Mouse (Mus musculus) mouse embryonic stem cell (cell line): Measurements from ENCODE around the gene Rpl14.

Experiments
- in situ Hi-C, 2 experiments: fragments of 300-500 bp; cut with MboI; formaldehyde crosslinking; loops; 1 replicate in 1 of 2; 3 replicates in 1 of 2; pipeline ENCODE4 v1.14.3; 2019 to 2020; ENCODE audit warnings: low sequenced_read_pairs in 2 of 2, low pct_unique_long_range_greater_than_20kb in 1 of 2, mixed read lengths in 1 of 2; ENCODE audit not compliant: unreplicated experiment in 1 of 2

Gene Rpl14

DNA sequence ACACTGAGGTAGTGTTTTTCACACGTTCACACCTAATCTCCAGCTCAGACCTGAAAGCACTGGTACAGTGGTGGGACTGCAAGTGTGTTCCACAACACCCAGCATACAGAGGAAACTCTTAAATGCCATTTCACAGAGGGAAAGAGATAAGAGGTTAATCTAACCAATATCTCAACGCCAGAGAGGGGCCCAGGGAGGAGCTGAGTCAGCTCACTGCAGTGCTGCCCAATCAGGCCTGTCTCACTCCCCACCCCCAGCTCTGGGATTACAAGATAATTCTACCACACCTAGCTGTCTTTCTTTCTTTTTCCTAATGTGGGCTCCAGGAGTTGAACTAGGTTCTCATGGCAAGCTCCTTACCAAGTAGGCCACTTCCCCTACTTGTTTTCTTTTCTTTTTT, 2.3 kb upstream of the Rpl14 start:
- in situ Hi-C loops, result loop anchor here in 1 of 2 experiments (10.0 kb wide), 1 partner anchor 54 kb away; no protein-coding TSS in a partner anchor

DNA sequence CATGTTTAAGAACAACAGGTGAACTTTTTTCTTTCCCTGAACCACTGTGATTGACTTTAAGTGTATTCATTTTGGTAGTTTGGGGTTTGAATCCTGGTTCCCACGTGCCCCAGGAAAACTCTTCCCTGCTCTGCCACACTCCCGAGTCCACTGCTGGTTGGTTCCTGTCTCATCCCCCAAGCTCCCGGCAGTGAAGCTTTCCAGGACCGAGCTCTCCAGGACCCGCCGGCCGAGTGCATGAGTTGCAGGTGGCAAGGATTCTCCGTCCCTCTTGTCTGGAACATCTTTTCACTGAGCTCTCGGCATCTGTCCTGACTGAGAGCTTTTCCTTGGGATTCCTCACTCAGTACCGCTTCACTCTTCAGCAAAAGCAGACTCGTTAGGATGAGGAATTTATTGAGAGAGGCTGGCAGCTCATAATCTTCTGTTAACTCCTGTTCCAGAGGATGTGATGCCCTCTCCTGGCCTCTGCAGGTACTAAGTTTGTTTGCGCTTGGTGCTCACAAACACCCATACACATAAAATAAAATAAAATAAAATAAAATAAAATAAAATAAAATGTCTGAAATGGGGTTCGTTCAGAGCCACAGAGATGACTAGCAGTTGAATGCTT, 1.4 kb upstream of the Rpl14 start:
- in situ Hi-C loops, result loop anchor here in 1 of 2 experiments (10.0 kb wide), 1 partner anchor 55 kb away; no protein-coding TSS in a partner anchor

DNA sequence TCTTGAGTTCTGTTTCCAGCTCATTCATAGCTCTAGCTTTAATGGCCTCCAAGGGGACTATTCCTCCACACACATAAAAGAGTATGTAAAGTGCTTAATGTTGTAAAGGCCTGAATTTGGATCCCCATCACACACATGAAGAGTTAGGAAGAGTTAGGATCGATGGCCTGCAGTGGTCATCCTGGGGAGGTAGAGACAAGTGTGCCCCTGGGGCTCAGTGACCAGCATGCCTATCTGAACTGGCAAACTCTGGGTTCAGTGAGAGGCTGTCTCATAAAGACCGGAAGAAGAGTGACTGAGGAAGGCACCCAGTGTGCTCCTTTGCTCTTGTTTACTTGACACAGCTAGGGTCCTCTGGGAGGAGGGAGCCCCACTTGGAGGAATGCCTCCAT, 914 bp upstream of the Rpl14 start:
- in situ Hi-C loops, result no loop called here

DNA sequence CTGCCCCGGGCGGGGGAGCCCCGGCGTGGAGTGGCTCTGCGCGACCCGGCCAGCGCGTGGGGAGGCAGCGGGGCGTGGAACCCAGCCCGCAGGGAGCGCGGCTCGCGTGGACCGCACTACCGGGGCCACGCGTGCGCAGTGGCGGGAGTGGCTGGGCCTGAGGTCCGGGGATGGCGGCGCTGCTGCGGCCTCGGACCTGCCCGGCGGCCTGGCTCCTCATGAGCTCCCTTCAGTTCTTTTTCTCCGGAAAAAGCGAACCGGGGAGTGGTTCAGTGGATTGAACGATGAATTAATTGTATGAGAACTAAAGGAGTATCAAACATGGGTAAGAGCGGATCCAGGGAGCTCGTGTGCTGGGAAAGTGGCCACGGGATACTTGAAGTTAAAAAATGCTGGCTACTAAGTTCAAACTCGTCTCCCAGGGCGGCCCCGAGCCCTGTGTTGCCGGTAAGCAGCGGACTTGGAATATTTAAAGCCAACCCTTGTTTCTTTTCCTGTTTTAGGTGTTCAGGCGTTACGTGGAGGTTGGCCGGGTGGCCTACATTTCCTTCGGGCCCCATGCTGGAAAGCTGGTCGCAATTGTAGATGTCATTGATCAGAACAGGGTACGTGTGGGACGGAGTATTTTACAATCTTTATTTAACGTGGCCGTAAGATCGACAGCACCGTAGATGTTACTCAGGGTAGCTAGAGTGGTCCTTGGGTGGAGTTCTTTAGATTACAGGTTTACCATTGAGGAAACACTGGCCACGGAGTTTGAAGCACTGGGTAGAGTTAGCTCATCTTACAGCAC, 545 bp downstream of the Rpl14 start:
- in situ Hi-C loops, result no loop called here

DNA sequence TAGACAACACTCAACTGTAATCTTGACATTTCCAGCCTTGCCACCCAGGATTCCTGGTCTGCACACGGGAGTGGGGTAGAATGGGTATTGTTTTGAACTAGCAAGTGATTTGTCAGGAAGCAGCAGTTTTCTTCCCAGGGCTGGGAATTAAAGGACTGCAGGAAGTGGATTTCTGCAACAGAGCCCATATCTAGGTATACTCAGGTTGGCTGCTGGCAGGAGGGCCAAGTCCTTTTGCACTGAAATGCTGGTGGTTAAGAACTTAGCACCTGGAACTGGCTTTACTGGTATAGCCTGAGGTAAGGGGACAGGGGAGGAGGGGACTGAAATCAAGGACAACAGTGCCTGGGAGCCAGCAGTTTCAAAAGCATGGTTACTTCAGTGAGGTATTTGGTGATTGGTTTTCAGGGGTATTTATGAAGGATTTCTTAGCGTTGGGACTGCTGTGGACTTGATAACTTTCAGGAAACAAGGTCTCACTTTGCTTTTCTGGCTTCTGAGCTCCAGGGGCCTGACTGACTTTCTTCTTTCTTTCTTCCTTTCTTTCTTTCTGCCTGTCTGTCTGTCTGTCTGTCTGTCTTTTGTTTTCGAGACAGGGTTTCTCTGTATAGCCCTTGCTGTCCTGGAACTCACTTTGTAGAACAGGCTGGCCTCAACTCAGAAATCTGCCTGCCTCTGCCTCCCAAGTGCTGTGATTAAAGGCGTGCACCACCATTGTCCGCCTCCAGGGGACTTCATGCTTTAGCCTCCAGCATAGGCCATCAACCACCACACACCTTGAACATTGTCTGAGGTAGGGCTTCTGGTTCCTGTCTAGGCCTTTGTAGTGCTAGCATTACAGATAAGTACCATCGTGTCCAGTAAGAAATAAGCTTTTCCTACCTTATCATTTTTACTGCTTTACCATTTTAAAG, 4.8 kb downstream of the Rpl14 start:
- in situ Hi-C loops, result no loop called here

DNA sequence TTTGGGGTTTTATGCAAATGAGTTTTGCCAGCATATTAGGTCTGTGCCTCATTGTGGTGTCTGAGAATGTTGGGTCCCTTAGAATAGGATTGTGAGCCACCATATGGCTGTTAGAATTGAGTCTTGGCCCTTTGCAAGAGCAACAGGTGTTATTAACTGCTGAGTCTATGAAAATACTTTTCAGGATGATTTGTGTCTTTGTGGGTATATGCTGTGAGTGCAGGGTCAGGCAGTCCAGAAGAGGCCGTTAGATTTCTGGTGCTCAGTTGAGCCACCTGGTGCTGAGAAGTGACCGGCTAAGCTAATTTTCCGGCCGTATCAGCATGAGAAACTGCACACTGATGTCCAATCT, 5.4 kb downstream of the Rpl14 start:
- in situ Hi-C loops, result no loop called here

DNA sequence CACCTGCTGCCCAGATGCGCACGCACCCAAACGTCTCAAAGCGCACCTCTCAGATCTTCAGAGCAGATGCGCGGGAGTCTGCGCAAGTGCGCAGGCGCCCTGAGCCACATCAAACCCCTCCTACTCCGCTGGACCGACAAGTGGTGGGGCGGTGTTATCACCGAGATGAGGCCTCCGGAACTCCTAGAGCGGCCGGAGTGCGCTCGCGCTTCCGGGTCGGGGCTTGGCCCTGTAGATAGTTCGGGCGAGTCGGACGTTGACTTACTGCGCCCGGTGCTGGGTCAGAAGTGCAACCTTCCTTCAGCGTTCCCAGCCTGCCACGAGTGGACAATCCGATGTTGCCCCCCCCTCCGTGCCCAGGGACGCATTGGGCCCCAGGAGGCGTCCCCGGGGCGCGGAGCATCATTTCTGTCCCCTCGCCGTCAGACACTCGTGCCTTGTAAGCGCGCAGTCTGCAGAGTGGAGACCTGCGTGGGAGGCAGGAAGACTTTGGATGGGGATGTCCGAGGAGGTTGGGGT, 5.9 kb downstream of the Rpl14 start:
- in situ Hi-C loops, result no loop called here

DNA sequence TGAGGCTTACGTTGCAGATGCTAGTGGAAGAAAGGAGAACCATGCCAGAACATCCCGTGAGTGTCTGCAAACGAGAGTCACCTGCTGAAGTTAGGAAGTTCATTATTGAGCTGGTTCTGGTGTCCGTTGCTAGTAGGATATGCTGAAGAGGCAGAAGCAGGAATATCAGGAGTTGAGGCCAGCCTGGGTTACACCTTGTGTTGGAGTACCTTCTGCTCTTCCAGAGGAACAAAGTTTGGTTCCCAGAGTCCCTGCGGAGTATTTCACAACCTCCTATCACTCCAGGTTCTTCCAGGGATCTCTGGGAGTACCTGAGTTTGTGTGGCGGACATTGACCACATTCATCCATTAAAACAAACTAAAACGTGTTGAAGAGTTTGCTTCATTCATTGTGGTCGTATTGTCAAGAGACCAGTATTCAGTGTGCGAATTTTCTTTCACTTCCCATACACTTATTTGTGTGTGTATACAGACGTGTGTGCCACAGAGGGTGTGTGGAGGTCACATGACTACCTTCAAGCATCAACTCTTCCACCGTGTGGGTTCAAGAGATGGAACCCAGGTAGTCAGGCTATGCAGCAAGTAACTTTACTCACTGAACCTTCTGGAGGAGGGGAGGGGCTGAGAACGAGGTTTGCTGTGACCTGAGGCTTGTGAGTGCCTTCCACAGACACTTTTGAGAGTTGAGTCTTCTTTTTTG, 6.6 kb downstream of the Rpl14 start:
- in situ Hi-C loops, result no loop called here

DNA sequence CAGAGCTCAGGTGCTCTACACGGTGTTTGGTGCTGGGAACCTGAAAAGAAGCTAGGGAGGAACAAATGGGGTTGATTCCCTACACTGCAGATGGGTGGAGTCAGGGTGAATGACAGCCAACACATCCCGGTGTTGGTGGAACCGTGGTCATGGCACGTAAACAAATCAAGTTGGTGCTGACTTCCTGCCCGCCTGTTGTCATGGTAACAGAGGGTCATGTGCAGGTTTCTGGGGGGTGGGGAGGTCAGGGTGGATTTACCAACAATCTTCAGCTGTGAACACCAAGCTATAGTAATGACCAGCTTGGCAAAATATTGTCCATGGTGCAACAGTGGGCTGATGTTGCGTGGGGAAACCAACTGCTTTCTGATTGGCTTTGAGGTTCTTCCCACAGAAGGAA, 7.5 kb downstream of the Rpl14 start:
- in situ Hi-C loops, result no loop called here

DNA sequence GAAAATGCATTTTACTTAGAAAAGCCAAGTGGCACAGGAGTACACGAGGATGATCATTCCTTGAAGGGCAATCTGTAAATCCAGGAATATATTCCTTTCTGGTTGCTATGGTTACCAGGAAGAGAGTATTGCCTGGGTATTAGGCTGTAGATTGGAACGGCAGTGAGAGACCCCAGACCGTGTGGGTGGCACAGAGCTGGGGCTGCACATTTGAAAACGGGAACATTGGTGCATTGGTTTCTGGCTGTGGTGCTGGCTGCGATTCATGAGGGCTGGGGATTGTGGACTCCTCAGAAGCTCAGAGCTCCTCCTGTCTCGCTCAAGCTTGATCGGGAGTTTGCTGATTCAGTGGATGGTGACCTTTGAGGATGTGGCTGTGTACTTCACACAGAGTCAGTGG, 8.6 kb downstream of the Rpl14 start:
- in situ Hi-C loops, result loop anchor here (5.0 kb wide), 1 partner anchor 78 kb away; no protein-coding TSS in a partner anchor

DNA sequence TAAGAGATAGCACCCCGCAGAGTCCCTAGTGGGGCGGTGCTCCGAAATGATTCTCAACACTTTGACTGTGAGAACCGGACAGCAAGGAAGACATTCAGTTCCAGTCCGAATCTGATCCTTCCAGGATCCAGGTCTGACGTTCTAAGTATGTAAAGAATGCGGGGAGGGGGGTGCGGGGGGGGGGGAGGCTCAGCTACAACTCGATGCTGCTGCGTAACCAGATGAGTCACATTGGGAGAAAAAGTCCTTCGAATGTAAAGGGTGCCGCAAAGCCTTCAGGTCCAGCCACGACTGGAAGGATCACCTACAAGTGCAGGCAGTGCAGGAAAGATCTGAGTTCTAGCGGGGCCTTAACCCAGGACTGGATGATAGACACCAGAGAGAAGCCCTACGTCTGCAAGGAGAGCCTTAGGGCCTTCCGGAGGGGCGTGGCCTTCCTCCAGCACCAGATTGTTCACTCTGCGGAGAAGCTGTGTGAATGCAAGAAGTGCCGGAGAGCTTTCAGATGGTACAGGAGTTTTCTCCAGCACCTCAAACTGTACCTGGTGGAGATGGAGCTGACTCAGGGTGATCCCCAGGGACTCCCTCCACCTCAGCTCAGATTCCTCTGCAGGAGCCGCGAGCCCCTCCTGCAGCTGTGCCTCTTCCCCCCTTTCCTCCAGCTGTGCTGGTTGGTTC, 10.8 kb downstream of the Rpl14 start:
- in situ Hi-C loops, result loop anchor here (5.0 kb wide), 1 partner anchor 80 kb away; no protein-coding TSS in a partner anchor

DNA sequence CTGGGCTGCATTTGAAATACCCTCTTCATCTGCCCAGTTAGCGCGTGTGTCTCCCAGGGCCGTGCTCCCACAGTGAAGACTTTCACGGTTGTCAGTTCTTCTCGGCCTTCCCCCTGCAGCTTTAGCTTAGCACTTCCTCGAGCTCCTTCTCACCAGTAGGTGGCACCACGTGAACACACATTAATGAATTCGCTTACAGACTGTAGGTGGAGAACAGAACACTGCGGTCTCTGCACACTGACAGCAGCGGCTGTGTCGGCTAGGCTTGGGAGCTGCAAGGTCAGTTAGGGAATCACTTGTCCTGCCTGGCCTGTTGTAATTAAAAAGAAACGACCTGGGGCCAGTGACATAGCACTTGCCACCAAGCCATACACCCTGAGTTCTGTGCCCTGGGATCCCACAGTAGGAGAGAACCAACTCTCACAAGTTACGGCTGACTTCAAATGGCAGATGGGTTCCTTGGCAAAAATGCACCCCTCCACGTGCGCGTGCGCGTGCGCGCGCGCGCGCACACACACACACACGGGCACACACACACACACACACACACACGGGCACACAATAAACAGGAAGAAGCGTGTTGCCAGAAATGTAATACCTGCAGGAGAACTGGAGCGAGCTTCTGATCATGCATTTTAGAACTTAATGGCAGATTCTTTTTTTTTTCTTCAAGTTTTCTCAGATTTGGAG, 11.5 kb downstream of the Rpl14 start:
- in situ Hi-C loops, result loop anchor here (5.0 kb wide), 1 partner anchor 80 kb away; no protein-coding TSS in a partner anchor

DNA sequence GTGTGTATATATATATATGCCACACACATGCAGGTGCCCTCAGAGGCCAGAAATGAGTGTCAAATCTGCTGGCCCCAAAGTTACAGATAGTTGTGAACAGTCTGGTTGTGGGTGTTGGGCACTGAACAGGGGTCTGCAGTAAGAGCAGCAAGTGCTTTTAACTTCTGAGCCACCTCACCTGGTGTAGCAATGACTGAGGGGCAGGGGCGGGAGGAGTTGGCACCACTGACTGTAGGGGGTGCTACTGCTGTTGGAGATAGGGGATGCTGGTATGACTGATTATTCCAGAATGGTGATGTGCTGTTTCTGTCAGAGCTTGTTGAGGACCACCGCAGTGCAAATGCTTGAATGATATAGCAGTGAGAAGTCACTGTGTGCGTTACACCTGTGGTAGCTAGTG, 12.1 kb downstream of the Rpl14 start:
- in situ Hi-C loops, result loop anchor here (5.0 kb wide), 1 partner anchor 81 kb away; no protein-coding TSS in a partner anchor

DNA sequence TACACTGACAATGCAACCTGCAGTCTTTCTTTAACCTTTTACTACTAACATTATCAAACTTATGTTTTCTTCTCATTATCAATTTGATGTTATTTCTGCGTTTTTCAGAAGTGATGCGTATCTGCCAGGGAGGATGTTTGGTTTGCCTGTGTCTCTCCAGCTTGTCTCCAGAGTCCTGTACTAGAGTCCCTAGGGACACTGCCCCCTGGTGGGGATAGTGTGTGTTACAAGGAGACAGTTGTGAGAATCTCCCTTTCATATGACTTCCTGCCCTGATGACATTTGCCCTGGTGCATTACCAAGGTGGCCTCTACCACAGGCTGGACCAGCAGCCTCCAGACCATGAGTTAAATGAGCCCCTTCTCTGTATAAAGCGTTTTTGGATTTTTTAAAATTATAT, 15.3 kb downstream of the Rpl14 start:
- in situ Hi-C loops, result no loop called here

DNA sequence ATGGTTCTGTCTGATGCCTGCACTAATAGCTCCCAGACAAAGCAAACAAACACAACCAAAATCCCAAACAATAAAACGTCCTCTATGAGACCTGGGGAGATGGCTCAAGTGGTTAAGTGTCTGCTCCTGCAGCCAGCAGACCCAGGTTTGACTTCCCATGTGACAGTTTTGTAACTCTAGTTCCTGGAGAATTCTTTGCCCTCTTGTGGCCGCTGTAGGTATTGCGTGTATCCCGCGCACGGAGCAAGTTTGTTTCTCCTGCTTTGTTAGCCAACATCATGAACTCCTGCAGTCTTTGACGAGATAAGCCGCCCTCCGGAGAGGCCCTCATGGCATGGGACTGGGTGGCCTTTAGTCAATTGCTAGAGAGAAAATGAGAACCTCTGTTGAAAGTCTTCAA, 20.2 kb downstream of the Rpl14 start:
- in situ Hi-C loops, result no loop called here

DNA sequence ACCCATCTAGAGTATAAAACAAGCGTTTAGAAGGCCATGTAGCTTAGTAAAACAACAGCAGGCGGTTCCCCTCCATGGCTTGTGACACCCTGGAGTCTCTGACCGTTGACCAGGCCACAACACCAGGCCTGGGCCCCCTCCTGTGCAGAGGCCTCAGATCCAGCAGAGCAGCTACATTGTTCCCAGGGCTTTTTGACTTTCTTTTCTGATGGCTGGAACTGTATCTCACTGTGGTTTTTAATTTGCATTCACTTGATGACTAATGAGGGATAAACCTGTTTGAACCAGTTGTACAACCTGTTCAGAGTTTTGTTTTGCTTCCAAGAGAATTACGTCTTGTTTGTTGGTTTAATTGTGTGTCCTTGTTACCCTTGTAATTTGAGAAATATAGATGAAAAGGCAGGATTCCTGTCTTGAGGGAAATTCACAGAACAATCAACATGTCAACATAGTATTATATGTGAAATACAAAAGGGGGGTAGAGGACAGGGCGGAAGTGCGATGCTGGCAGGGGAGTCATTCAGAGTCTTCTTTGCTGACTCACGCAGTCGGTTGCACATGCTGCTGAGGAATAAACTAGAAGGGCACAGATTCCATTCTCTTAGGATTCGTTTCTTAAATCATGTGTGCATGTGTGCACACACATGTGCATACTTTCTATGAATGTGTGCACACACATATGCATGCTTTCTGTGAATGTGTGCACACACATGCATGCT, 22.3 kb downstream of the Rpl14 start:
- in situ Hi-C loops, result no loop called here

DNA sequence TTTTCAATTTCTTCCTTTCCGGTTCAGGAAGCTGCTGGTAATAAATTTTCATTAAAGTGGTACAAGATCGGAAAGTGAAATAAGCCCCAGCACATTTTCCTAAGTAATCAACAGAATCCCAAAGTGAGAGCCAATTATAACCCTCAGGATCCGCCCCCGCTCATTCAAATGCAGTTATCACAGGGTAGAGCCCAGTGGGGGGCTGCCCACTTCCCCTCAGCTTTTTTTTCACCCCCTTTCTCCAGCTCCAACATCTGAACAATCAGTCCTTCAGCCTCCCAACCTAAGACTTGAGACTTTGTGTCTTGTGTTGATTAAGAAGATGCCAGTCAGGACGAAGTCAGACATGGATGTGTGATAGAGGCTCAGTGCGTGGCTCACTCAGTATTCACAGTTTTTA, 23.6 kb downstream of the Rpl14 start:
- in situ Hi-C loops, result no loop called here
